In the genomic region with DNA sequence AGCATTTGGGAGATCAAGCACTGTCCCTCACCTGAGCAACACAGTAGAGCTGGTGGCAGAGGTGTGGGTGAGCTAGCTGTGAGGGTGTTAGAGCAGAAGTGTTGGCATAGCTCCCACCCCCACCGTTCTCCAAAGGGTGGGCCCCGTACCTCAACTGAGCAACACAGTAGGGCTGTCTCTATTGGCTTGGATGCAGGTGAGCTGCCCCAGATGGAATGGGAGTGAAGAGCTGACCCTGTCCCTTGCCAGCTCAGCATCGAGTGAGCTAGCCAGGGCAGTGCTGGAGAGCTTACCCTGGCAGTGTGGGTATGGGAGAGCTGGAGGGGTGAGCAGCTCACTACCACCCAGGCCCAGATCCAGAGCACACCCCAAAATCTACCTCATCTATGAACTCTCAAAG, we compare ENCODE assay signal across 23 mouse cellular contexts.
DNase-seq lines count a peak whose midpoint lies in the region; ATAC-seq and TF ChIP-seq lines count a peak whose summit lies in the region.
"Had no signal": no experiment of that assay in that cellular context is flagged by ENCODE, and none has a peak within 500 bp of the region (broad histone marks: within the 10 kb centered on the region; RNA-seq: fewer than 3 reads in every experiment).

No protein-coding gene starts in this region.

- DNase-seq in forebrain, postnatal 0 days = no peak
- no peak for DNase-seq in lung, postnatal 25 days (ENCODE audit: low spot score)
- no peak for DNase-seq in liver, embryonic 13.5 days
- no peak for DNase-seq in Muller cell, postnatal 12 days (ENCODE audit: inconsistent ontology term)
- DNase-seq: adrenal gland, postnatal 14 days; cerebellum, postnatal 10 days; gastrocnemius, adult 2 months; kidney, postnatal 14 days; lung, postnatal 14 days; right cerebral cortex, postnatal 14 days; spleen, adult 18-20 months; thymus, postnatal 36 days had no signal

- no peaks in the 10 kb centered on the region for H3K4me1 ChIP-seq in forebrain, embryonic 12.5 days
- no peaks in the 10 kb centered on the region for H3K4me1 ChIP-seq in forebrain, postnatal 0 days (ENCODE audit: insufficient read depth)
- no peaks in the 10 kb centered on the region for H3K4me1 ChIP-seq in intestine, embryonic 15.5 days (replicated peaks)
- peaks cover 4% of the 10 kb centered on the region; the same call in 1 of the 2 replicates for H3K4me1 ChIP-seq in intestine, embryonic 16.5 days (ENCODE audit: control insufficient read depth, insufficient read depth, low read length)
- no peaks in the 10 kb centered on the region for H3K4me1 ChIP-seq in lung, embryonic 16.5 days (replicated peaks; ENCODE audit: control insufficient read depth, insufficient read depth, low read length)
- 0 out of 2 replicates have a peak, but pooled peaks cover 3% of the 10 kb centered on the region for H3K4me1 ChIP-seq in liver, embryonic 13.5 days (replicated peaks)
- H3K4me1 ChIP-seq: embryonic facial prominence, embryonic 12.5 days; liver, embryonic 15.5 days; midbrain, embryonic 12.5 days had no signal

- no peak overlapping the region for H3K4me3 ChIP-seq in forebrain, embryonic 12.5 days (replicated peaks)
- H3K4me3 ChIP-seq in forebrain, postnatal 0 days (ENCODE audit: low read depth, low read length) = no peak overlapping the region
- no peak overlapping the region for H3K4me3 ChIP-seq in intestine, embryonic 15.5 days (replicated peaks)
- H3K4me3 ChIP-seq in intestine, embryonic 16.5 days (ENCODE audit: low read length) = no peak overlapping the region
- no peak overlapping the region for H3K4me3 ChIP-seq in lung, embryonic 16.5 days (ENCODE audit: low read length)
- H3K4me3 ChIP-seq in liver, embryonic 13.5 days (replicated peaks) = no peak overlapping the region
- H3K4me3 ChIP-seq: embryonic facial prominence, embryonic 12.5 days; erythroblast, embryonic 14.5 days; gastrocnemius, adult 2 months; liver, embryonic 15.5 days; midbrain, embryonic 12.5 days; neural tube, embryonic 15.5 days had no signal

- H3K27ac ChIP-seq in forebrain, embryonic 12.5 days = no peak overlapping the region
- H3K27ac ChIP-seq in forebrain, postnatal 0 days (ENCODE audit: low read depth, low read length) = no peak overlapping the region
- H3K27ac ChIP-seq in intestine, embryonic 15.5 days = no peak overlapping the region
- no peak overlapping the region for H3K27ac ChIP-seq in intestine, embryonic 16.5 days (ENCODE audit: low read length)
- no peak overlapping the region for H3K27ac ChIP-seq in lung, embryonic 16.5 days (ENCODE audit: low read length)
- H3K27ac ChIP-seq in liver, embryonic 13.5 days = no peak overlapping the region
- H3K27ac ChIP-seq: embryonic facial prominence, embryonic 12.5 days; gastrocnemius, adult 2 months; liver, embryonic 15.5 days; midbrain, embryonic 12.5 days; neural tube, embryonic 15.5 days had no signal

- 94% methylated on average over 3 of the region's 3 CpGs for WGBS in forebrain, embryonic 12.5 days
- 91% methylated on average over 3 of the region's 3 CpGs for WGBS in forebrain, postnatal 0 days
- 94% methylated on average over 3 of the region's 3 CpGs for WGBS in intestine, embryonic 15.5 days
- 91% methylated on average over 3 of the region's 3 CpGs for WGBS in intestine, embryonic 16.5 days
- WGBS in lung, embryonic 16.5 days = 96% methylated on average over 3 of the region's 3 CpGs
- 74% methylated on average over 3 of the region's 3 CpGs for WGBS in liver, embryonic 13.5 days (ENCODE audit: insufficient replicate concordance)

- no peaks in the 10 kb centered on the region for H3K9me3 ChIP-seq in forebrain, embryonic 12.5 days
- H3K9me3 ChIP-seq in forebrain, postnatal 0 days (ENCODE audit: low read length) = no peaks in the 10 kb centered on the region
- no peaks in the 10 kb centered on the region for H3K9me3 ChIP-seq in intestine, embryonic 15.5 days
- H3K9me3 ChIP-seq in intestine, embryonic 16.5 days (ENCODE audit: control insufficient read depth, low read length) = no peaks in the 10 kb centered on the region
- H3K9me3 ChIP-seq in lung, embryonic 16.5 days (ENCODE audit: control insufficient read depth, low read length) = no peaks in the 10 kb centered on the region
- no peaks in the 10 kb centered on the region for H3K9me3 ChIP-seq in liver, embryonic 13.5 days (replicated peaks)
- H3K9me3 ChIP-seq: embryonic facial prominence, embryonic 12.5 days; liver, embryonic 15.5 days; midbrain, embryonic 12.5 days; neural tube, embryonic 15.5 days had no signal

- no peak for TF ChIP-seq CTCF in forebrain, postnatal 0 days (IDR thresholded peaks at IDR 0.05; ENCODE audit: low read depth)

- H3K9ac ChIP-seq in forebrain, embryonic 12.5 days = no peak overlapping the region
- H3K9ac ChIP-seq in forebrain, postnatal 0 days = no peak overlapping the region
- H3K9ac ChIP-seq in intestine, embryonic 15.5 days = no peak overlapping the region
- H3K9ac ChIP-seq in intestine, embryonic 16.5 days (ENCODE audit: low read depth, low read length) = no peak overlapping the region
- H3K9ac ChIP-seq in lung, embryonic 16.5 days (ENCODE audit: low read length) = no peak overlapping the region
- H3K9ac ChIP-seq in liver, embryonic 13.5 days = no peak overlapping the region
- H3K9ac ChIP-seq: embryonic facial prominence, embryonic 12.5 days; liver, embryonic 15.5 days; midbrain, embryonic 12.5 days; neural tube, embryonic 15.5 days had no signal

- no peaks in the 10 kb centered on the region for H3K27me3 ChIP-seq in forebrain, embryonic 12.5 days
- no peaks in the 10 kb centered on the region for H3K27me3 ChIP-seq in forebrain, postnatal 0 days (ENCODE audit: insufficient read depth, low read length)
- no peaks in the 10 kb centered on the region for H3K27me3 ChIP-seq in intestine, embryonic 15.5 days (replicated peaks)
- H3K27me3 ChIP-seq in intestine, embryonic 16.5 days (replicated peaks; ENCODE audit: control insufficient read depth, insufficient read depth, low read length) = no peaks in the 10 kb centered on the region
- H3K27me3 ChIP-seq in lung, embryonic 16.5 days (ENCODE audit: control insufficient read depth, insufficient read depth, low read depth, low read length) = no peaks in the 10 kb centered on the region
- no peaks in the 10 kb centered on the region for H3K27me3 ChIP-seq in liver, embryonic 13.5 days
- H3K27me3 ChIP-seq: embryonic facial prominence, embryonic 12.5 days; liver, embryonic 15.5 days; midbrain, embryonic 12.5 days; neural tube, embryonic 15.5 days had no signal

- no peaks in the 10 kb centered on the region for H3K36me3 ChIP-seq in forebrain, embryonic 12.5 days (replicated peaks)
- H3K36me3 ChIP-seq in forebrain, postnatal 0 days (ENCODE audit: insufficient read depth) = no peaks in the 10 kb centered on the region
- no peaks in the 10 kb centered on the region for H3K36me3 ChIP-seq in intestine, embryonic 15.5 days
- H3K36me3 ChIP-seq in intestine, embryonic 16.5 days (ENCODE audit: control insufficient read depth, insufficient read depth, low read length) = no peaks in the 10 kb centered on the region
- no peaks in the 10 kb centered on the region for H3K36me3 ChIP-seq in lung, embryonic 16.5 days (ENCODE audit: control insufficient read depth, insufficient read depth, low read length)
- no peaks in the 10 kb centered on the region for H3K36me3 ChIP-seq in liver, embryonic 13.5 days
- H3K36me3 ChIP-seq: embryonic facial prominence, embryonic 12.5 days; liver, embryonic 15.5 days; midbrain, embryonic 12.5 days; neural tube, embryonic 15.5 days had no signal

- ATAC-seq in forebrain, embryonic 12.5 days (ENCODE audit: low FRiP score) = 0 out of 2 replicates have a peak, but pooled peaks have one; percentile 3
- no peak for ATAC-seq in forebrain, postnatal 0 days
- ATAC-seq in intestine, embryonic 15.5 days = 0 out of 2 replicates have a peak, but pooled peaks have one; percentile 3
- no peak; the same call in 1 of the 2 replicates for ATAC-seq in intestine, embryonic 16.5 days
- peak; percentile 7; the same call in 1 of the 2 replicates for ATAC-seq in lung, embryonic 16.5 days (ENCODE audit: low read depth)
- ATAC-seq in liver, embryonic 13.5 days (ENCODE audit: low read depth) = peak; percentile 12; the same call in 1 of the 2 replicates
- ATAC-seq: activated CD4-positive, CD25-positive, alpha-beta regulatory T cell, adult 4 months; CD4-positive, CD25-positive, alpha-beta regulatory T cell, adult 4 months had no signal

- H3K4me2 ChIP-seq in forebrain, embryonic 12.5 days = no peak overlapping the region
- no peak overlapping the region for H3K4me2 ChIP-seq in forebrain, postnatal 0 days (ENCODE audit: low read depth)
- no peak overlapping the region for H3K4me2 ChIP-seq in intestine, embryonic 15.5 days (replicated peaks)
- H3K4me2 ChIP-seq in intestine, embryonic 16.5 days (ENCODE audit: low read depth, low read length) = no peak overlapping the region
- H3K4me2 ChIP-seq in lung, embryonic 16.5 days (ENCODE audit: low read depth, low read length) = no peak overlapping the region
- H3K4me2 ChIP-seq in liver, embryonic 13.5 days = no peak overlapping the region
- H3K4me2 ChIP-seq: embryonic facial prominence, embryonic 12.5 days; liver, embryonic 15.5 days; midbrain, embryonic 12.5 days; neural tube, embryonic 15.5 days had no signal

Comparison
In these comparisons a context has a peak if more than half of its experiments do, and no peak if none do; other contexts are left out.
1. ATAC-seq: peak in forebrain, embryonic 12.5 days (single experiment), intestine, embryonic 15.5 days (single experiment), lung, embryonic 16.5 days (single experiment) and liver, embryonic 13.5 days (single experiment); none in forebrain, postnatal 0 days (single experiment) and intestine, embryonic 16.5 days (single experiment).